Mouse (Mus musculus): ENCODE results near the gene Cds1.
"Not testable (repeated sequence)": the region's sequence is repeated elsewhere in the genome, so short reads cannot be mapped to it uniquely, and the experiment has no call there.

The Cds1 gene

GRCm38 (mm10) chr5:101826531-101826970, 61.6 kb downstream of the Cds1 start:
- in situ Hi-C loops (cut with MboI; ENCODE audit: low sequenced_read_pairs), result no loop called here

- in situ Hi-C loops (cut with MboI; ENCODE audit: low sequenced_read_pairs), result no loop called here
Observed at GRCm38 (mm10) chr5:101827477-101827876, 62.5 kb downstream of the Cds1 start.

- in situ Hi-C loops (cut with MboI; ENCODE audit: low sequenced_read_pairs), result no loop called here
Observed at GRCm38 (mm10) chr5:101828932-101829331, 64.0 kb downstream of the Cds1 start.

- in situ Hi-C loops (cut with MboI; ENCODE audit: low sequenced_read_pairs), result no loop called here
Observed at GRCm38 (mm10) chr5:101830180-101830579, 65.2 kb downstream of the Cds1 start.

- in situ Hi-C loops (cut with MboI; ENCODE audit: low sequenced_read_pairs), result no loop called here
Observed at GRCm38 (mm10) chr5:101832042-101832441, 67.1 kb downstream of the Cds1 start.

- in situ Hi-C loops (cut with MboI; ENCODE audit: low sequenced_read_pairs), result no loop called here
Observed at GRCm38 (mm10) chr5:101832991-101833390, 68.1 kb downstream of the Cds1 start.

GRCm38 (mm10) chr5:101833875-101834274, 68.9 kb downstream of the Cds1 start:
- in situ Hi-C loops (cut with MboI; ENCODE audit: low sequenced_read_pairs), result no loop called here

GRCm38 (mm10) chr5:101836221-101836620, 71.3 kb downstream of the Cds1 start:
- in situ Hi-C loops (cut with MboI; ENCODE audit: low sequenced_read_pairs), result no loop called here

GRCm38 (mm10) chr5:101837605-101838004, 72.7 kb downstream of the Cds1 start:
- in situ Hi-C loops (cut with MboI; ENCODE audit: low sequenced_read_pairs), result not testable (repeated sequence)

- in situ Hi-C loops (cut with MboI; ENCODE audit: low sequenced_read_pairs), result no loop called here
Observed at GRCm38 (mm10) chr5:101840476-101840875, 75.5 kb downstream of the Cds1 start.

- in situ Hi-C loops (cut with MboI; ENCODE audit: low sequenced_read_pairs), result no loop called here
Observed at GRCm38 (mm10) chr5:101845011-101845410, 80.1 kb downstream of the Cds1 start.

GRCm38 (mm10) chr5:101845930-101846329, 81.0 kb downstream of the Cds1 start:
- in situ Hi-C loops (cut with MboI; ENCODE audit: low sequenced_read_pairs), result no loop called here

GRCm38 (mm10) chr5:101847323-101847722, 82.4 kb downstream of the Cds1 start:
- in situ Hi-C loops (cut with MboI; ENCODE audit: low sequenced_read_pairs), result no loop called here

GRCm38 (mm10) chr5:101847762-101848161, 82.8 kb downstream of the Cds1 start:
- in situ Hi-C loops (cut with MboI; ENCODE audit: low sequenced_read_pairs), result no loop called here

- in situ Hi-C loops (cut with MboI; ENCODE audit: low sequenced_read_pairs), result no loop called here
Observed at GRCm38 (mm10) chr5:101851133-101851532, 86.2 kb downstream of the Cds1 start.

GRCm38 (mm10) chr5:101852116-101852680, 87.3 kb downstream of the Cds1 start:
- in situ Hi-C loops (cut with MboI; ENCODE audit: low sequenced_read_pairs), result no loop called here

GRCm38 (mm10) chr5:101854100-101854499, 89.2 kb downstream of the Cds1 start:
- in situ Hi-C loops (cut with MboI; ENCODE audit: low sequenced_read_pairs), result no loop called here

GRCm38 (mm10) chr5:101854667-101855066, 89.7 kb downstream of the Cds1 start:
- in situ Hi-C loops (cut with MboI; ENCODE audit: low sequenced_read_pairs), result no loop called here

- in situ Hi-C loops (cut with MboI; ENCODE audit: low sequenced_read_pairs), result no loop called here
Observed at GRCm38 (mm10) chr5:101855475-101855874, 90.5 kb downstream of the Cds1 start.

GRCm38 (mm10) chr5:101858891-101859436, 94.0 kb downstream of the Cds1 start:
- in situ Hi-C loops (cut with MboI; ENCODE audit: low sequenced_read_pairs), result no loop called here

- in situ Hi-C loops (cut with MboI; ENCODE audit: low sequenced_read_pairs), result no loop called here
Observed at GRCm38 (mm10) chr5:101861786-101862571, 97.0 kb downstream of the Cds1 start.

- in situ Hi-C loops (cut with MboI; ENCODE audit: low sequenced_read_pairs), result no loop called here
Observed at GRCm38 (mm10) chr5:101862651-101863050, 97.7 kb downstream of the Cds1 start.
